Mouse (Mus musculus) forebrain, embryonic 14.5 days (tissue): ENCODE measurements around the gene BC016579. TPM values are rescaled to one million over a fixed set of nuclear protein-coding genes. Genes with fewer than 3 reads are reported as not detected.
A peak's percentile ranks its signal among the peaks of the same experiment; 100 is the strongest.

Experiments used
- ATAC-seq: fragments of 200-750 bp; cut with Nextera tagmentation; 2 replicates; pipeline ENCODE4 v1.8.0; 2017; ENCODE audit warnings: mild to moderate bottlenecking, moderate library complexity
- DNase-seq: peaks from one replicate; pipeline ENCODE4 v3.0.0-alpha.2; 2015; ENCODE audit warnings: low spot score
- H3K27ac ChIP-seq: fragments of 300-500 bp; sonication (generic); 2 replicates; pipeline ENCODE4 v1.5.1; 2014; ENCODE audit warnings: low read depth, mild to moderate bottlenecking, control low read depth, low read length, moderate library complexity
- H3K27me3 ChIP-seq: fragments of 300-500 bp; sonication (generic); replicated peaks from 2 replicates; pipeline ENCODE4 v1.6.1; 2014; ENCODE audit warnings: low read length, control low read depth, mixed read lengths; ENCODE audit not compliant: control insufficient read depth, insufficient read depth
- H3K36me3 ChIP-seq: fragments of 300-500 bp; sonication (generic); 2 replicates; pipeline ENCODE4 v1.6.1; 2014; ENCODE audit warnings: low read length, control low read depth; ENCODE audit not compliant: control insufficient read depth, insufficient read depth
- H3K4me1 ChIP-seq: fragments of 300-500 bp; sonication (generic); 2 replicates; pipeline ENCODE4 v1.6.1; 2014; ENCODE audit warnings: antibody characterized with exemption, low read length, control low read depth; ENCODE audit not compliant: control insufficient read depth, insufficient read depth
- H3K4me2 ChIP-seq: fragments of 300-500 bp; sonication (generic); 2 replicates; pipeline ENCODE4 v1.6.1; 2014; ENCODE audit warnings: mild to moderate bottlenecking, control low read depth, low read length
- H3K4me3 ChIP-seq: fragments of 300-500 bp; sonication (generic); 2 replicates; pipeline ENCODE4 v1.5.1; 2014; ENCODE audit warnings: low read depth, low read length, control low read depth
- H3K9ac ChIP-seq: fragments of 300-500 bp; sonication (generic); 2 replicates; pipeline ENCODE4 v1.6.1; 2014; ENCODE audit warnings: mild to moderate bottlenecking, low read length, control low read depth, moderate library complexity
- H3K9me3 ChIP-seq: fragments of 300-500 bp; sonication (generic); replicated peaks from 2 replicates; pipeline ENCODE4 v1.6.1; 2016; ENCODE audit warnings: low read length, control low read depth, mixed read lengths; ENCODE audit not compliant: control insufficient read depth
- WGBS: fragments of 180-500 bp; shearing (Covaris S2); extraction: QIAGEN DNeasy Blood & Tissue Kit; methylation state at CpG from one replicate; pipeline ENCODE4 v1.1.7; 2014; 5-methylcytosine and 5-hydroxymethylcytosine counted together
- polyA plus RNA-seq: library from polyadenylated mRNA; unstranded; fragments of >200 nt; fragmentation: Nextera tagmentation; extraction: Ambion mirVana; gene quantifications from 2 replicates; pipeline ENCODE4 v1.2.1, GENCODE M21; 2014

Gene BC016579
- polyA plus RNA-seq, 1 experiment from 2014 or later: not detected

DNA sequence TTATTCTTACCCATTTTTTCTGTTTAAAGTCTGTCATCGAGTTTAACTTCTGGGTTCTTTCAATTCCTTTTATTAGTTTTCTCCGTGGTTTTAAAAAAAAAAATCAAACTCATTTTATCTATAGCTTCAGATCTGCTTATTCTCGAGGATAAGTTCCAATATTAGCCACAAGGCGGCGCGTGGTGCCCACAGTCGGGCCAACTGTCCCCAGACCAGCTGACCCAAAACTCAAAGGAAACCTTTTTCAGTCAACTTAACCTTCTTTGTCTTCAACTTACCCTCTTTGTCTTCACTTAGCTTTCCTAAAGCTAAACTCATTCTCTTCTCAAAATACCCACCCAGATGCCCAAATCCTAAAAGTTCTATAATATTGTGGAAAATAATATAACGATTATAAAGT lies 30.9 kb upstream of the BC016579 start:
- no peak overlapping the region for H3K27ac ChIP-seq
- no peaks in the 10 kb centered on the region for H3K9me3 ChIP-seq
- no peak overlapping the region for H3K9ac ChIP-seq
- no peak overlapping the region for H3K4me3 ChIP-seq
- WGBS: 15% methylated on average over 8 of the region's 8 CpGs
- no peaks in the 10 kb centered on the region for H3K27me3 ChIP-seq
- DNase-seq (peak; percentile 70), ATAC-seq (peak; percentile 62; the same call in 1 of the 2 replicates)
- H3K36me3 ChIP-seq: no peaks in the 10 kb centered on the region
- H3K4me1 ChIP-seq: no peaks in the 10 kb centered on the region
- H3K4me2 ChIP-seq: no peak overlapping the region

GRCm38 (mm10) chr16:45676462-45676861 lies 22.6 kb upstream of the BC016579 start:
- Histone ChIP-seq H3K4me3 (no peak overlapping the region), H3K27me3 (no peaks in the 10 kb centered on the region), H3K4me2 (no peak overlapping the region), H3K4me1 (no peaks in the 10 kb centered on the region), H3K9me3 (no peaks in the 10 kb centered on the region), H3K27ac (no peak overlapping the region), H3K9ac (no peak overlapping the region), H3K36me3 (no peaks in the 10 kb centered on the region)
- no peak for ATAC-seq
- DNase-seq: peak; percentile 53
- WGBS: 44% methylated on average over 1 of the region's 1 CpGs

DNA sequence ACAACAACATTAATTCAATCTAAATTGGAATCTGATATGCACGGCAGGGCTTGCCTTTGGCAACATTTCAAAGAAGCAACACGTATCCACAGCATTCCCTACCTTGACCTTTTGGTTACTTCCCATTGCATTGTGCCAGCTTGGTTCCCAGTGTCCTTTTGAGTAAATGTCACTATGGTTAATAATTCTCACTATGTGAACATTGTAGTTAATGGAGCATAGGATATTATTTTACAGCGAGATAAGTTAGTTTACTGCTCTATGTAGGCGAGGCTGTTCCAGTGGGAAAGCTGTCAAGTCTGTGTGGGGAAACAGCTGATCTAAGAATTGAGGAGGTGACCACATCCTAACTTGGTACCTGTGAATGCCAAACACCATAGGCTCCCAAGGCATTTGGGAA lies 16.1 kb upstream of the BC016579 start:
- Histone ChIP-seq H3K4me2 (no peak overlapping the region), H3K9ac (no peak overlapping the region), H3K36me3 (no peaks in the 10 kb centered on the region), H3K4me1 (no peaks in the 10 kb centered on the region), H3K4me3 (no peak overlapping the region), H3K9me3 (no peaks in the 10 kb centered on the region), H3K27me3 (no peaks in the 10 kb centered on the region), H3K27ac (no peak overlapping the region)
- DNase-seq: no peak
- 74% methylated on average over 4 of the region's 4 CpGs for WGBS
- ATAC-seq: no peak

DNA sequence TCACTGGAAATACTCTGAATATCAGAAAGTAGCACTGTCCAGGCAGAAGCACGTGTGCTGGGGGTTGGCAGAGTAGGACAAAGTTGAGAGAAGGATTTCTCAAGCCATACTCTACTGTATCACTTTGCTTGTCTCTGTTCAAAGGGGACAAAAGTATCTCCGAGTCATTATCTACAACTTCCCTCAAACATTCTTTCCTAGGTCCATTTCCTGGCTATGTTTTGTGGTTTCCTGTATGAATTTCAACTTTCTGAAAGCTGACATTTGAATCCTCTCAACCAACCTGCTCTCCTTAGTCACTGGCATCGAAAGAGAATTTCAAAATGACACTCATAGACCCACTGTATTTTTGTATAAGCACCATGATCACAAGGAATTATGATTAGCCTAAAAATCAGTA lies 14.3 kb upstream of the BC016579 start:
- Histone ChIP-seq H3K9ac (no peak overlapping the region), H3K4me1 (no peaks in the 10 kb centered on the region), H3K27me3 (no peaks in the 10 kb centered on the region), H3K9me3 (no peaks in the 10 kb centered on the region), H3K36me3 (no peaks in the 10 kb centered on the region), H3K4me3 (no peak overlapping the region), H3K4me2 (no peak overlapping the region), H3K27ac (no peak overlapping the region)
- ATAC-seq: no peak
- no peak for DNase-seq
- WGBS: 67% methylated on average over 3 of the region's 3 CpGs

DNA sequence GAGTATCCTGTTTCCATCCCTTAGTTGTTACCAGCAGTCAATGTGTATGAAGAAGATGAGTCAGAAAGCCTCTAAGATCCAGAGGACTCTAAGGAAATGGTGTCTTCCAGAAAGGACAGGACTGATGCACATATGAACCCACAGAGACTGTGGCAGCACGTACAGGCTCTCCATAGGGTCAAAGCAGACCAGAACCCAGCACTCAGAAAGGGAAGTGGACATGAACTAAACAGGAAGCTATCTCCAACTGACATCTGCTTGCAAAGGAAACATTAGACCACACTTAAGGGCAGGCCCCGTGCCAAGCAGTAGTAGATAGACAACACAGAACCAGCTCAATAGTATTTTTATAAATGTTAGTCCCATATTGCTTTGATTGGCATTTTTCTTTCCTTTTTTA lies 12.3 kb upstream of the BC016579 start:
- Histone ChIP-seq H3K36me3 (no peaks in the 10 kb centered on the region), H3K4me2 (no peak overlapping the region), H3K4me1 (no peaks in the 10 kb centered on the region), H3K9ac (no peak overlapping the region), H3K4me3 (no peak overlapping the region), H3K9me3 (no peaks in the 10 kb centered on the region), H3K27me3 (no peaks in the 10 kb centered on the region), H3K27ac (no peak overlapping the region)
- ATAC-seq (no peak), DNase-seq (no peak)
- 82% methylated on average over 2 of the region's 2 CpGs for WGBS

GRCm38 (mm10) chr16:45662381-45662780 lies 8.5 kb upstream of the BC016579 start:
- ATAC-seq (no peak), DNase-seq (no peak)
- Histone ChIP-seq H3K4me1 (no peaks in the 10 kb centered on the region), H3K9me3 (no peaks in the 10 kb centered on the region), H3K4me2 (no peak overlapping the region), H3K27me3 (no peaks in the 10 kb centered on the region), H3K27ac (no peak overlapping the region), H3K36me3 (no peaks in the 10 kb centered on the region), H3K9ac (no peak overlapping the region), H3K4me3 (no peak overlapping the region)

- ATAC-seq: no peak
- no peaks in the 10 kb centered on the region for H3K4me1 ChIP-seq
- no peak overlapping the region for H3K4me3 ChIP-seq
- no peaks in the 10 kb centered on the region for H3K36me3 ChIP-seq
- WGBS: 90% methylated on average over 4 of the region's 4 CpGs
- no peak overlapping the region for H3K27ac ChIP-seq
- no peak overlapping the region for H3K9ac ChIP-seq
- no peak overlapping the region for H3K4me2 ChIP-seq
- H3K27me3 ChIP-seq: no peaks in the 10 kb centered on the region; the same call in 1 of the 2 replicates
- no peaks in the 10 kb centered on the region for H3K9me3 ChIP-seq
- DNase-seq: no peak
Observed at GRCm38 (mm10) chr16:45659596-45659995, 5.7 kb upstream of the BC016579 start.

DNA sequence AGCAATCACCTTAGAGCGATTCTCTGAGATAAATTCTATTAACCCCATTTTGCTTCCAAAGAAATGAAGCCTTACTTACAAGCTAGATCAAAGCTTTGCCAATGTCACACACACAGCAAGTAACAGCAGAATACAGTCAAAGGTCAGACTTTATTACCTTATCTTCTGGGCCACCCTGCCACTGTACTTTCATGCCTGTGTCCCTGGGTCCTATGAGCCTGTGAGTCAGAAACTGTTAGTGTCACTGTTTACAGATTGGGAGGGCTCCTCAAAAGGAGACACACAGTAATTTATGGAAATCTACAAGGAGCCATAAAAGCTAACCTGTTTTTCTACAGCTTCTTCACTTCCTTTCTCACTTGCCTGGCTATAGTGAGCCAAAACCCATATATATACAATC lies 4.4 kb upstream of the BC016579 start:
- Histone ChIP-seq H3K9ac (no peak overlapping the region), H3K9me3 (no peaks in the 10 kb centered on the region), H3K4me1 (no peaks in the 10 kb centered on the region; the same call in 1 of the 2 replicates), H3K4me2 (no peak overlapping the region), H3K27ac (no peak overlapping the region), H3K4me3 (no peak overlapping the region), H3K36me3 (no peaks in the 10 kb centered on the region), H3K27me3 (peaks cover 6% of the 10 kb centered on the region; the same call in 1 of the 2 replicates)
- 92% methylated on average over 1 of the region's 1 CpGs for WGBS
- ATAC-seq (no peak), DNase-seq (no peak)

- no peak for DNase-seq
- no peaks in the 10 kb centered on the region for H3K36me3 ChIP-seq
- H3K27ac ChIP-seq: no peak overlapping the region
- H3K4me1 ChIP-seq: no peaks in the 10 kb centered on the region; the same call in 1 of the 2 replicates
- no peak overlapping the region for H3K9ac ChIP-seq
- WGBS: 94% methylated on average over 12 of the region's 12 CpGs
- ATAC-seq: no peak
- no peak overlapping the region for H3K4me2 ChIP-seq
- peaks cover 6% of the 10 kb centered on the region; the same call in 1 of the 2 replicates for H3K27me3 ChIP-seq
- H3K9me3 ChIP-seq: no peaks in the 10 kb centered on the region
- no peak overlapping the region for H3K4me3 ChIP-seq
Observed at GRCm38 (mm10) chr16:45657574-45658159, 3.8 kb upstream of the BC016579 start.
